Mouse (Mus musculus): ENCODE data around the gene Hist2h2ac.
"Not testable (repeated sequence)": the region's sequence is repeated elsewhere in the genome, so short reads cannot be mapped to it uniquely, and the experiment has no call there.

Gene Hist2h2ac

DNA sequence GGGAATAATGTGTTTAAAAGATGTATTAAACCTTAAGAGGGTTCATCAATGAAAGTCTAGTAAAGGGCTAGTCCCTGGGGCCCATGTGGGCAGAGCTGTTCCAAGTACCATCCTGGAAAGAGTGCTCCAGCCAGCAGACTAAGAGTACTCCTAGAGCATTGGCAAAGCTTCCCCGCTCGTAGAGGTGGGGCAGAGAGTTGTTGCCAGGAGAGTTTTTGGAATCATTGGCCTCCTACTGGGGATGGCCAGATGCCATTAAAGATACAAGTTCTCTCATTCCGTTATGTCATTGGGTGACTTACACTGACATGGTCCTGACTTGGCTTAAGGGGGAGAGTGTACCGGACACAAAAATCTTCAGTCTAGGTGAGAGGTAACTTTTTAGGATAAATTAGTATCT, 41.1 kb downstream of the Hist2h2ac start:
- peak; percentile 46 for DNase-seq

DNA sequence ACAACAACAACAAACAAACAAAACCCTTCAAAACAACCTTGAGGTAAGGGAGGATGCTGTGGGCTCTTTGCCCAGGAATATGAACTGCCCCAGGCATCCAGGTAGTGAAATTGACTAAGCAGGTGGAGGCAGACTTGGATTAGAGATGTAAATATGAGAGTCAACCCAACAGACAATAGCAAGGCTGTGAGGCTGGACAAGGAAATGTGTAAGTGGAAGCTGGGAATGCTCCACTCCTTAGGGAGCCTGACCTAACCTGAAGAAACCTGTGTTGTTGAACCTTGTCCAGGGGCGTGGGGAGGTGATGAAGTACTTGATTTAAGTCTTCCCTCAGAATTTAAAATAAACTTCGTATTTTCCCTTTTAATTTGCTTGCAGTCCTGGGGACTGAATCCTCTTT, 41.8 kb downstream of the Hist2h2ac start:
- DNase-seq: no peak

DNA sequence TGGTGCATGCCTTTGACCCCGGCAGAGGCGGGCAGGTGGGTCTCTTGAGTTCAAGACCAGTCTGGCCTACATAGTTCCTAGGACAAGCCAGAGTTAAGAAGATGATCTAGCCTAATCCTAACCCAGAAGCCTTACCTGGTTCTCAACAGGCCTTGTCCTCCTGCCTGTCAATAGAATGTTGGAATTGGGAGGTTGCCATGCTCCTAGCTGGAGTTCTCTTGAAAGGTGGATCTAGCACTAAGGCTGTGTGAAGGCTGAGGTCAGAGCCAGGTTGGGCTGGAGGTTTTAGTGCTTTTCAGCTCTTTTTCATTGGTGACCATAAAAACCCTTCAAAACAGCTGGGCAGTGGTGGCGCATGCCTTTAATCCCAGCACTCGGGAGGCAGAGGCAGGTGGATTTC, 42.3 kb downstream of the Hist2h2ac start:
- DNase-seq: no peak

DNA sequence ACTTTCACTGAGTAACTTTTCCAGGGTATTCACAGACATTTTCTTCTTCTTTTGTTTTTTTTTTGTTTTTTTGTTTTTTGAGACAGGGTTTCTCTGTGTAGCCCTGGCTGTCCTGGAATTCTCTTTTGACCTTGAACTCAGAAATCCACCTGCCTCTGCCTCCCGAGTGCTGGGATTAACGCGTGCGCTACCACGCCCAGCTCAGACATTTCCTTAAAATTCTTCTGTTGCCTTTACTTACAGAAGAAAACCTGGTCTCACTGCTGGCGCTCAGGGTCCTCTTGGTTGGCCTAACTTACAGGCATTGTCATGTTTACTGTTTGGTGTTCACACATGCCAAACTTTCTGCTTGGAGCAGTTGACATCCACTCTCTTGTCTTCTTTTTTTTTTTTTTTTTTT, 45.4 kb downstream of the Hist2h2ac start:
- DNase-seq: no peak

DNA sequence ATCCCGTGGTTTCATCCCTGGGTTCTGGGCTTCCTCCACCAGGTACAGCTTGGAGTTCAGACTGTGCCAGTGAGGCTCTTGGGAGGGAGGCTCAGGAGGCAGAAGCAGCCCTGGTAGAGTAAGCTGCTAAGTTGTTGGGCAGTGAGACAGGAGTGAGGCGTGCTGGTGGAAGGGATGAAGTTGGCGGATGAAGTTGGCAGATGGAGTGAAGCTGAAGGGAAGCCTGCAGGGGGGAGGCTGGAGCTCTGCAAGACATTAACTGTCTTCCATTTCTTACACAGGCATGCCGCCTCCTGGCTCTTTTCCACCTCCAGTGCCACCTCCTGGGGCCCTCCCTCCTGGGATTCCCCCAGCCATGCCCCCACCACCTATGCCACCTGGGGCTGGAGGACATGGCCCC, 46.6 kb downstream of the Hist2h2ac start:
- DNase-seq: not testable (repeated sequence)

DNA sequence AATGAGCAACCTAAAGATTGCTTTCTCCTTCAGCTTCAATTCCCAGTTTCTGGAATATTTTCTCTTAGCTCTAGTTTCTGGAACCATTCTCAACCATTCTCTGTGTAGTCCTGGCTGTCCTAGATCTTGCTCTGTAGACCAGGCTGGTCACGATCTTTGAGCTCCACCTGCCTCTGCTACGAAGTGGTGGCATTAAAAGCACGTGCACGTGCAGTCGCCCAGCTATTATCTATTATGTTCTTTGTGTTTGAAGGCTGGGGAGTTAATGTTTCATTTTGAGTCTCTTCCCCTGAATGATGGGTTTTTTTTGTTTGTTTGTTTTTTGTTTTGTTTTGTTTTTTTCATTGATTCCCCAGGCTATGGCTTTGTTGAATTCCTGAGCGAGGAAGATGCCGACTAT, 47.5 kb downstream of the Hist2h2ac start:
- no peak for DNase-seq

DNA sequence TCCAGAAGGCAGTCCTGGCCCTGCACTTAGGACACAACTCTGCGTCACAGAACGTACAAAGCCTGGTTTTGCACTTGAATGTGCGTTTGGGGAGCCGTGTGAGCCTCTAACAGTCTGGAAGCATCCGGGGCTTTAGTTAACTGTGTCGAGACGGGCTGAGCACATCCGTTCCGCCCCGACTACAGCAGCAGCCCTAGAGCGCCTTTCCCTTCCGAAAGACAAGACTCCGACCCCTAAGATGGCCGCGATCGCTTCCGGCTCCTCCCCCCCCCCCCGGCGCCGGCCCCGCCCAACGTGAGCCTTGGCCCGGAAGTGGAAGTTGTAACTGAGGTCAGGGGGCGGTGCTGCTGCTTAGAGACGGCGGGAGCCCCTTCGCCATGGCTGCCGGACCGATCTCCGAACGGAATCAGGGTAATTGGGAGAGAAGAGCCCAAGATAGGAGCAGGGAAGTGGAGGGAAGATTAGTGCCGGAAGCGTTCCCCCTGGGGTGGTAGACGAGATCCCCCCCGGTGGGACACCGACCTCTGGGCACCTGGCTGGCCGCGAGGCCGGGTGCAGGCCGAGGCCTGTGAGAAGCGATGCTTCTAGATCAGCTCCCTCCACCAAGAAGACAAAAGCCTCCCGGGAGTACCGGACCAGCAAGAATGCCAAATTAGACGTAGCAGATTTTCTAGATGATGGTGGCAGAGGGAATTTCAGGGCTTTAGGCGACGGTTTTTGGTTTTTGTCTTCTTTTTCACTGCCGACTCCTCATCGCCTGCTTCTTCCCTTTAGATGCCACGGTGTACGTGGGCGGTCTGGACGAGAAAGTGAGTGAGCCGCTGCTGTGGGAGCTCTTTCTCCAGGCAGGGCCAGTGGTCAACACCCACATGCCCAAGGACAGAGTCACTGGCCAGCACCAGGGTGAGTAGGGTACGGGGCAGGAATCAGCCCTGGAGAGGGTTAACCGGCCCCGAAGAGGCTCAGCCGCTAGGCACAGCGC, 48.2 kb downstream of the Hist2h2ac start, which contains the start of gene Sf3b4:
Gene Sf3b4, plus strand, starts transcription at position 136 of the 982 bp plus-strand sequence.
- peak; percentile 87 for DNase-seq

DNA sequence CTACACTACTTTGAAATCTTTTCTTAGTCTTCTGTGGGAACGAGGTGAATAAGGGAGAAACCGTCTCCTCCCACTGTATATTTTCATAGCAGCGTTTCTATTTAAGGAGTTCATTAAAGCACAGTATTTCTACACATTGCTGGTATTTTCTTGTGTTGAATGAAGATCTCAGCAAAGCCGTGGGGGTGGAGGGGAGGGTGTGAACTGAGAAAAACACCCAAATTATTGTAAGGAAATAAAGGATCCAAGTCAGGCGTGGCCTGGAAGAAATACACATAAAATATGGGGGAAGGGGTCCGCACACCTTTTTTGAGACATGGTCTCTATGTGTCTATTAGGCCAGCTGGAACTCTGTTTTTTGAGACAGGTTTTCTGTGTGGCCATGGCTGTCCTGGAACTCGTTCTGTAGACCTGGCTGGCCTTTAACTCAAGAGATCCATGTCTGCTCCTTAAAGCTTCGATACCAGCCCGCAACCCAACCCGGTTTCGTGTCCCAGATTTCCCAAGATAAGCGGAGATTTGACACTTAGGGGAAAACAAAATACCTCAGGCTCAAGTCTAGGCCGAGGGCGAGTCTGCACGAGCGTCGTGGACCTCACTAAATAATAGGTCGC, 49.0 kb downstream of the Hist2h2ac start:
- no peak for DNase-seq

DNA sequence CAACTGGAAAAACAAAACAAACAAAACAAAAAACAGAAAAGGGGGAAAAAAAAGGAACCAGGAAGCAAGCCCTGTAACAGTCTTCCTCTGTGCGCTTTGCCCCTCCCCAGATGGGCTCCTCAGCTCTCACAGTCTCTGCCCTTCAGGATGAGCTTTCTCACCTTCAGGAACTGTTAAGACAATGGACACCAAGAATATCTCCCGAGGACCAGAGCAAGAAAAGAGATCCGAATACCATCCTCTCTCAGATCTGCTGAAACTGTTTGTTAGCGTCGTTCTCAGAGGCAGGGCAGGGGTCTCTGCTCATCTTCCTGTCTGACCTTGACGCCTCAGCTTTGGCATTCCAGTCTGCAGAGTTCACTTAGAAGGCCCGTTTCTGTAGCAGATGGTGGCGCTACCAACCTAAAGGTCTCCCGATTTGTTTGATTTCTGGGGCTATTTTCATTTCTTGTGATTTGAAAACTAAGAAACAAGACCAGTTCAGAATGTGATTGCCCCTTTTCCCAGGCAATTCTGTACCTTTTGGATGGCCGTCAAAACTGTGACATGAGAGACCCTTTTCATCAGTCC, 49.6 kb downstream of the Hist2h2ac start:
- no peak for DNase-seq
